Mouse (Mus musculus): ENCODE results near the gene Pcsk5. TPM values are rescaled to one million over a fixed set of nuclear protein-coding genes. Genes with fewer than 3 reads are reported as not detected.
"Not testable (repeated sequence)": the region's sequence is repeated elsewhere in the genome, so short reads cannot be mapped to it uniquely, and the experiment has no call there.

Pcsk5 gene
- polyA plus RNA-seq, 1 experiment from 2014 or later: 33.0 TPM

DNA sequence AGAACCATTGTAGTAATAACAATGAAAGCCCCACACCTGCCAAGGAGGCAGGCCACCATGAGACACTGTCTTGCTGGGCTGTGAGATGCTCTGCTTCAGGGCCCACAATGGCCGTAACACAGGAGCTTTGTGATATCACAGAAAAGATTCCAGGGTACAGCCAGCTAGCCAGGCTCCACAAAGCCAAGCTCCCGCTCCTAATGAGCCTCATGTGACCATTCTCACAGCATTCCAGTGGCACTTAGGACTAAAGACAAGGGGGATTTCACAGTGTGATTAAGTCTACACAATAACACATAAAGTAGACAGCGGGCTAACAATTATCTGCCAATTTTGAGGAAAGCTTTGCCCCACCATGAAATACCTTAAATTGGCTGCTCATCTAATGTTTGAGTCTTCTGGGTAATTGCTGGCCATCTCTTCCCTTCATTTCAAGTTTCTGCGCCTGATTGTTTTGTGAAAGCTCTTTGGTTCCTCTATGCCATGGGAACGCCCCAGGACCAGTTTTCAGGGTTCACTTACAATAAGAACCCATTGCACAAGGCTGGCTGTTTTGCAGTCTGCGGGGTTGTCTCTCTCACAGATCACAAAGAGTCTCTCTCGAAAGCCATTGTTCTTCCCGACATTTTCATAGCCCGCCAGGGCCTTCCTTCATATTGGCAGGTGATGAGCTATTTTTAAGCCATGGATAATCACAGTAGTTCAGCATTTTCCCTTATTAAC is 345.4 kb downstream of the Pcsk5 start:
- WGBS: 78% methylated on average over 9 of the region's 9 CpGs
- Histone ChIP-seq H3K27ac (no peak overlapping the region), H3K4me3 (no peak overlapping the region), H3K9me3 (no peaks in the 10 kb centered on the region), H3K4me2 (replicated peaks) (no peak overlapping the region), H3K36me3 (no peaks in the 10 kb centered on the region), H3K27me3 (no peaks in the 10 kb centered on the region), H3K4me1 (no peaks in the 10 kb centered on the region), H3K9ac (no peak overlapping the region)
- ATAC-seq (ENCODE audit: insufficient number of reproducible peaks, insufficient read depth, low FRiP score, low TSS enrichment): no peak

DNA sequence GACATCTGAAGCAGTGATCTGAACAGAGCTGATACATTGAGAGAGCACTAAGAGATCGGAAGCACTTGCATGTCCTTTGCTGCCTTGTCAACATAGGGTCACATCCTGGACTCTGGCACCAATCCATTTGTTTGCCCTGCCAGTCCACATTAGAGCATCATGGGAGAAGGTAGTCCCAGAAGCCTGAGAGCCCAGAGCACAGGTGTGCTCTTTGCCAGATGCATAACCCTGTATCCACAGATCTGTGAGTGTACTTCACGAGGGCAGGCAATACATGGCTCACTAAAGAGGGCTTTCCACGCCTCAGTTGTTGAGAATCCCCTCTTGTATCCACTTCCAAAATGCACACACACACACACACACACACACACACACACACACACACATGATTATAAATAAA is 346.1 kb downstream of the Pcsk5 start:
- no peaks in the 10 kb centered on the region for H3K9me3 ChIP-seq
- no peak overlapping the region for H3K4me2 ChIP-seq (replicated peaks)
- no peak overlapping the region for H3K27ac ChIP-seq
- no peaks in the 10 kb centered on the region for H3K36me3 ChIP-seq
- H3K27me3 ChIP-seq: no peaks in the 10 kb centered on the region
- H3K4me3 ChIP-seq: no peak overlapping the region
- no peak overlapping the region for H3K9ac ChIP-seq
- ATAC-seq (ENCODE audit: insufficient number of reproducible peaks, insufficient read depth, low FRiP score, low TSS enrichment): no peak
- WGBS: 87% methylated on average over 3 of the region's 3 CpGs
- H3K4me1 ChIP-seq: no peaks in the 10 kb centered on the region

DNA sequence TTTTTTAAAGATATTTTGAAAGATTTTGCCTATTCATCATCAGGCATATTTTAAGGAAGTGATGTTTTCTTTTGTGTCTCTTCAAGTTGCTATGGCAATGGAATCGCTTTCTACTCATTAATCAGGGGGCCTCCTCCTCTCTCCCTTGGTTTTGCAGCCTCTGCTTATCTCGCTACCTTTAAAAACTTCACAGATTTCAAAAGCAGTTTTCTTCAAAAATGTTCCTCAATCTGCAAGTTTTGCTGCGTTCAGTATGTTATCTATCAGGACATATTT is 347.6 kb downstream of the Pcsk5 start:
- no peak for ATAC-seq (ENCODE audit: insufficient number of reproducible peaks, insufficient read depth, low FRiP score, low TSS enrichment)
- H3K4me2 ChIP-seq (replicated peaks): no peak overlapping the region
- 80% methylated on average over 3 of the region's 3 CpGs for WGBS
- H3K27ac ChIP-seq: no peak overlapping the region
- H3K36me3 ChIP-seq: no peaks in the 10 kb centered on the region
- H3K4me3 ChIP-seq: no peak overlapping the region
- H3K9me3 ChIP-seq: no peaks in the 10 kb centered on the region
- H3K4me1 ChIP-seq: no peaks in the 10 kb centered on the region
- H3K27me3 ChIP-seq: no peaks in the 10 kb centered on the region
- no peak overlapping the region for H3K9ac ChIP-seq

DNA sequence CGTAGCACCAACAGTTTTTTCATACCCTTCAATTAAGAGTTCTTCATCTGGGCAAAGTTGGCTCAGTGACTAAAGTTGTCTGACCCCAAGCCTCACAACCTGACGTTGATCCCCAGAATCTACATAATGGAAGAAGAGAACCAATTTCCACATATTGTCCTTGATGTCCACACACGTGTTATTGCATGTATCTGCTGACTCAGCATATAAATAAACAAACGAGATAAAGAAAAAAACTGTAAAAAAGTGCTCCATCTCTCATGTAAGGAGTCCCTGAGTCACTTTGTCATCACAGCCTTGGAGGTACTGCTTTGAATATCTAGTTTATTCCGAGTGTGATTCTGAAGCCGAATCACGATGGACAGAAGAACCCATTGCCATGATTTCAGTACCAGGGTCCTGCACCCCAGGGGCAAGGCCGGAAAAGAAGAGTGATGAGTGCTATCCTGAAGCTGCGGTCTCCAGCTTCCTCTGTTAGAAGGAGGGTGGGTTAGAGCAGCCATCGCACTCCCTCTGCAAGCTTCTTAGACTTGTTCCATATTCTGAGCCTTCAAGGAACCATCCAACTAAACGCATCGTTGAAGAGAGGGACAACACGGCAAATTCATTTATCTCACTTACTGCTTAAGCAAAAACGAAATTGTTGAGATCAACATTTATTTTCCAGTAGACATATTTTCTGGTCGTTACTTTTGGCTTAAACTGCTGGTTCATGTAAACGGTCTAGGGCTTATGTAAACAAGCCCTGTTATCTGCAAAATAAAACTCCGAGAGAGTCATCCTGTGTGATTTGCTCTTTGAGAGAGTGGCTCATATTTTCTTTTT is 348.2 kb downstream of the Pcsk5 start:
- Histone ChIP-seq H3K4me1 (no peaks in the 10 kb centered on the region), H3K36me3 (no peaks in the 10 kb centered on the region), H3K4me2 (replicated peaks) (no peak overlapping the region), H3K27me3 (no peaks in the 10 kb centered on the region), H3K4me3 (no peak overlapping the region), H3K9me3 (no peaks in the 10 kb centered on the region), H3K27ac (no peak overlapping the region), H3K9ac (no peak overlapping the region)
- no peak for ATAC-seq (ENCODE audit: insufficient number of reproducible peaks, insufficient read depth, low FRiP score, low TSS enrichment)
- 82% methylated on average over 17 of the region's 17 CpGs for WGBS

DNA sequence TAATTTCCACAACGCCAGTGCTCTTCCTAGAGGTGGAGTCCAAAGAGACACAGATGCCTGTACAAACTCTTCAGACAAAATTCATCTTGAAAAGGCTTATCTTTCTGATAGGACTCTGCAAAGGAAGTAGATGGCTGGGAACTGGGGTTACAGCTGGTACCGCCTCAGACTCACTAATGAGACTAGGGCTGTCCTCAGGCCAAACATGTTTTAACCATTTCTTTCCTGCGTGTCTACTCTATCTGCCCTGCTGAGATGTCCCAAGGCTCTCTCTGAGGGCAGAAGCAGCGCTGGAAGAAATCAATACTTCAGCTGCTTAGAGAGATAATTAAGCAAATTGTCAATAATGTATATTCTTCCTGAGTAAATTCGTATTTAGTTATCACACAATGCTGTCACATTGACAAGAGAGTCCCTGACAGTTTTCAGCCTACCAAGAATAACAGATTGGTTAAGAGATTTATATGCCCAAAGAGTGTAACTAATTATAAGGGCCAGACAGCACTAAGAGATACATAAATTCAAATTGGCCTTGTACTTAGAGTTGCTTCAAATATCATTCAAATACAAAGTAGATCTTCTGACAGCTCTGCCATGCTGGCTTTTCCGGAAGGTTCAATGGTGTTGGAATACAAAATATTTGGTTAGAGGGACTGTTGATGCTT is 355.2 kb downstream of the Pcsk5 start:
- Histone ChIP-seq H3K4me2 (replicated peaks) (no peak overlapping the region), H3K9ac (no peak overlapping the region), H3K4me3 (no peak overlapping the region), H3K27ac (no peak overlapping the region), H3K36me3 (no peaks in the 10 kb centered on the region), H3K9me3 (no peaks in the 10 kb centered on the region), H3K27me3 (no peaks in the 10 kb centered on the region), H3K4me1 (no peaks in the 10 kb centered on the region)
- ATAC-seq (ENCODE audit: insufficient number of reproducible peaks, insufficient read depth, low FRiP score, low TSS enrichment): no peak
- 64% methylated on average over 6 of the region's 6 CpGs for WGBS

DNA sequence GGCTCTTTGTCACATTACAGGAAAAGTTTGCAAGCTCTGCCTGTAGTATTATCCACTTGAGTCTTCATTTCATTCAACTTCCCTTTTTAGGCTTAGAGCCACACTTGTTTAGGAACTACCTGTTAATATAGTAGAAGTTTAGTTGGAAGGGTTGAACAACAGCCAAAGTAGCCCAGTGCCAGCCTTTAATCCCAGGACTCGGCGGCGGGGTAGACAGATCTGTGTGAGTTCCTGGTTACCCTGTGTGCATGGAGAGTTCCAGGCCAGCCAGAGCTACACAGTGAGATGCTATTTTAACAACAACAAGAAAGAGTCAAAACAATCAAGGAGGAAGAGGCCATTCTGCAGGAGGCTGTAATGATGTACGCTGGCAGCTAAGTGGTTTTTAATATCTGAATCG is 358.0 kb downstream of the Pcsk5 start:
- Histone ChIP-seq H3K27ac (no peak overlapping the region), H3K4me2 (replicated peaks) (no peak overlapping the region), H3K9ac (no peak overlapping the region), H3K36me3 (no peaks in the 10 kb centered on the region), H3K4me1 (no peaks in the 10 kb centered on the region), H3K9me3 (no peaks in the 10 kb centered on the region), H3K27me3 (no peaks in the 10 kb centered on the region), H3K4me3 (no peak overlapping the region)
- ATAC-seq (ENCODE audit: insufficient number of reproducible peaks, insufficient read depth, low FRiP score, low TSS enrichment): no peak
- WGBS: 94% methylated on average over 5 of the region's 5 CpGs

DNA sequence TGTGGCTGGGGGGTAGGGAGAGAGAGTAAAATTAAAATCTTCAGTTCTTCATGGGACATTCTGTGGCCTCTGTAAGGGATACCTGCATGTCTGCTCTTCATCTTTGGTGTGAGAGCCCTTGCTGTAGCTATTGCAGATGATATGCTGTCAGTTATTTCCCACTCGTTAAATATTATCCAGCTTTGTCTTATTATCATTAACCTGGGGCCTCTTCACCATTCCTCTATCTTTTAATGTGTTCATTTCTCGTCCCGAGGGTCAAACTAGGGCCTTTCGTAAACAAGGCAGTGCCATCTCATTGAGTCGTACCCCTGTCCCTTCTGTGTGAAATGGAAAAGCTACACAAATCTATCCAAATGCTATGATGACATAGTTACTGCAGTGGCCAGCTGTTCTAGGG is 361.4 kb downstream of the Pcsk5 start:
- no peak for ATAC-seq (ENCODE audit: insufficient number of reproducible peaks, insufficient read depth, low FRiP score, low TSS enrichment)
- Histone ChIP-seq H3K27me3 (no peaks in the 10 kb centered on the region), H3K9me3 (no peaks in the 10 kb centered on the region), H3K4me2 (replicated peaks) (no peak overlapping the region), H3K27ac (no peak overlapping the region), H3K4me3 (no peak overlapping the region), H3K36me3 (no peaks in the 10 kb centered on the region), H3K4me1 (peaks cover 17% of the 10 kb centered on the region), H3K9ac (no peak overlapping the region)
- WGBS: 88% methylated on average over 5 of the region's 5 CpGs

DNA sequence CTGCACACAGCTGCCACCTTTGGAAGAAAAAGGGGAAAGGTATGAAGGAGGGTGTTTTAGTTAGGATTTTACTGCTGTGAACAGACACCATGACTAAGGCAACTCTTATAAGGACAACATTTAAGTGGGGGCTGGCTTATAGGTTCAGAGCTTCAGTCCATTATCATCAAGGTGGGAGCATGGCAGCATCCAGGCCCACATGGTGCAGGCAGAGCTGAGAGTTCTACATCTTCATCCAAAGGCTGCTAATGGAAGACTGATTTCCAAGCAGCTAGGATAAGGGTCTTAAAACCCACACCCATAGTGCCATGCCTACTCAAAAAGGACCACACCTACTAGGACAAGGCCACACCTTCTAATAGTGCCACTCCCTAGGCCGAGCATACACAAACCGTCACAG is 364.3 kb downstream of the Pcsk5 start:
- not testable (repeated sequence) for ATAC-seq (ENCODE audit: insufficient number of reproducible peaks, insufficient read depth, low FRiP score, low TSS enrichment); H3K4me3 ChIP-seq; H3K9me3 ChIP-seq; H3K27ac ChIP-seq; H3K27me3 ChIP-seq; H3K4me2 ChIP-seq (replicated peaks); H3K36me3 ChIP-seq; H3K9ac ChIP-seq
- H3K4me1 ChIP-seq: peaks cover 22% of the 10 kb centered on the region
- WGBS: 100% methylated on average over 2 of the region's 2 CpGs

DNA sequence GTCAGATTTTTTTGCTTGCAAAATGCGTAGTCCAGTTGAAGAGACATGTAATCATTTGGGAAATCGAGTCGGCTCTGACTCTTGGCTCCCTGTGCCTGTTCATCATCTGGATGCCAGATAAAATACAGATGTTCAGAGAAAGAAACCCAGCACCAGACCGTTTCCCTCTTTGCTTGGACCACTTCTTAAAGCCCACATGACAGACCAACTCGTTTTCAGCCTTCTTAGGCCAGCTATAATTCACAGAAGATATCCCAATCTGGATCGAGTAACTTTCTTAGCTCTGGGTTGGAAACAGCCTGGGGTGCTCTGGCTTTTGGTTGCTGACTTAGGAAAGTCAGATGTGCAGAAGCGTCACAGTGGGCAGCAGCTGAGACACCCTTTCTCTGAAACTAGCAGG is 365.6 kb downstream of the Pcsk5 start:
- Histone ChIP-seq H3K27ac (peak overlapping the region; percentile 68; the same call in 1 of the 2 replicates), H3K4me2 (replicated peaks) (no peak overlapping the region), H3K9ac (no peak overlapping the region), H3K27me3 (no peaks in the 10 kb centered on the region), H3K36me3 (no peaks in the 10 kb centered on the region), H3K4me3 (no peak overlapping the region), H3K4me1 (peaks cover 22% of the 10 kb centered on the region), H3K9me3 (no peaks in the 10 kb centered on the region)
- peak; percentile 20; the same call in 1 of the 2 replicates for ATAC-seq (ENCODE audit: insufficient number of reproducible peaks, insufficient read depth, low FRiP score, low TSS enrichment)
- 30% methylated on average over 7 of the region's 7 CpGs for WGBS

DNA sequence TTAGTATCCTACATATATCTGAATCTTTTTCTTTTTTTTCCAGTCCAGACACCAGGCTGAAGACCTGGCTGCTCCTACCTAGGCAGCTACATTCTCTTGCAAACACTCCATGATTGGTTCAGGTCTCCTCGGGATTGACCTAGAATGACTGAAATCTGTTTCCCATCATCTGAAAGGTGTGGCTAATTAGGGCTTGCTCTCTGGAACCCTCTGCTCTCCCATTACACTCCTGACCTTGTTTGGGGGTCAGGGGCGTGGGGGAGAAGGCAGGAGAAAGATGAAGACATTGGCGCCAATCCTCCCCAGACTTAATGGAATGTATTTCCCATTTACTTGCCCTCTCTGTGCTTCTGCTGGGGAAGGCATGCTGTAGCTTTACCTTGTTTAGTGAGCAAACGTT is 366.2 kb downstream of the Pcsk5 start:
- H3K27me3 ChIP-seq: no peaks in the 10 kb centered on the region
- no peaks in the 10 kb centered on the region for H3K36me3 ChIP-seq
- H3K4me3 ChIP-seq: no peak overlapping the region
- WGBS: 14% methylated on average over 4 of the region's 4 CpGs
- no peak overlapping the region for H3K27ac ChIP-seq
- no peak overlapping the region for H3K9ac ChIP-seq
- ATAC-seq (ENCODE audit: insufficient number of reproducible peaks, insufficient read depth, low FRiP score, low TSS enrichment): peak; percentile 12; the same call in 1 of the 2 replicates
- no peak overlapping the region for H3K4me2 ChIP-seq (replicated peaks)
- H3K4me1 ChIP-seq: peaks cover 22% of the 10 kb centered on the region
- no peaks in the 10 kb centered on the region for H3K9me3 ChIP-seq

DNA sequence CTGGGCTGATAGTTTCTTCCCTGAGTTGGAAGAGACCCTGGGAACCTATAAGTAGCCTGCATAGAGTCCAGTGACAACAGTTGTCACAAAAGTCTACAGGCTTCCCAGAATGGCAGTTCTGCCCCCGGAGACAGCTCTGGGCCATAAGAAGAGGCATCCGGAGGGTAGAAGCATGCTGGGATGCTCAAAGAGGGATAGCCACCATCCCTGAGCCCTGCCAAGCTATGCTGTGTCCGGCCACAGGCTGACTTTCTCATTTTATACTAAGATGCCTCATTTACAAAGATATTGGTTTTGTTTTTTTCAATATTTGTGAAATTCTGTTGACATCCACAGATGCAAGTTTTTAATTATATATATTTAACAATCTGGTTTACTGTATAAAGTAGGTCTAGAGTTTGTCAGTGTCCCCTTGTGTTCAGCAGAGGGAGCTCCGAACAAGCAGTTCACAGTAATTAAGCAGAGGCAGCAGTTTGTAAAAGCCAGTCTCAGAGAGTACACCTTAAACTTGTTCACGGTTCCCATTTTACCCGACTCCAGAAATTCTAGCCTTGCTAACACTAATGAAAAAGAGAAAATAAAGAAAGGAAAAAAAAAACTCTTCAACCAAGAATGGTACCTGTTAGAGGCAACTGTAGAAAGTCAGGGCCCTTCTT is 369.7 kb downstream of the Pcsk5 start:
- no peak overlapping the region for H3K9ac ChIP-seq
- H3K36me3 ChIP-seq: no peaks in the 10 kb centered on the region
- H3K4me3 ChIP-seq: no peak overlapping the region
- no peak for ATAC-seq (ENCODE audit: insufficient number of reproducible peaks, insufficient read depth, low FRiP score, low TSS enrichment)
- H3K9me3 ChIP-seq: no peaks in the 10 kb centered on the region
- no peak overlapping the region for H3K27ac ChIP-seq
- H3K4me2 ChIP-seq (replicated peaks): no peak overlapping the region
- 53% methylated on average over 6 of the region's 6 CpGs for WGBS
- no peaks in the 10 kb centered on the region for H3K27me3 ChIP-seq
- H3K4me1 ChIP-seq: peaks cover 22% of the 10 kb centered on the region
